Mouse (Mus musculus): Measurements from ENCODE around the gene Ghrh. TPM values are rescaled to one million over a fixed set of nuclear protein-coding genes. Genes with fewer than 3 reads are reported as not detected.
A peak's percentile ranks its signal among the peaks of the same experiment; 100 is the strongest.

Gene Ghrh
- total RNA-seq, 2 experiments from 2014 or later: not detected

DNA sequence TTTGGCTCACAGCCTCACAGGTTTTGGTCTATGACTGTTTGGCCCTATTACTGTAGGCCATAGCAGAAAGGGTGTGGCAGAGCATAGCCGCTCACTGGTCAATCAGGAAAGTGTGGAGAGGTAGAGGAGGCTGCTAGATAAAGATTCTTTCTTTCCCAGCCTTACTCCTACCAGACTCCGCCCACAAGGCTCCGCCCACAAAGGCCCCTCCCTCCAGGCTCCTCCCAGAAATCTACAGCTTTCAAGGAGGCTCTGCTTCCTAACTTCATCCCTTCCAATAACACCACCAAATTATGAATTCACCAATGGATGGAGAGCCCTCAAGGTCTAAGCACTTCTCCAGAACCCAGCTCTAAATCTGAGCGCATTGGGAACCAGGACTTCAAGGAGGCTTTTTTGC, 5.9 kb upstream of the Ghrh start:
- intact Hi-C loops (cut with DNase I): no loop called here
- no peak for DNase-seq

GRCm38 (mm10) chr2:157349121-157349778, 1.9 kb upstream of the Ghrh start:
- DNase-seq: no peak
- intact Hi-C loops (cut with DNase I): no loop called here

- intact Hi-C loops (cut with DNase I): loop anchor here (1.0 kb wide), 1 partner anchor 114 kb away; no protein-coding TSS in a partner anchor
- DNase-seq: no peak
Measured at GRCm38 (mm10) chr2:157343337-157343736, 4.0 kb downstream of the Ghrh start.

- intact Hi-C loops (cut with DNase I): no loop called here
- no peak for DNase-seq
Measured at GRCm38 (mm10) chr2:157342328-157342926, 4.9 kb downstream of the Ghrh start.

GRCm38 (mm10) chr2:157341554-157342270, 5.6 kb downstream of the Ghrh start:
- intact Hi-C loops (cut with DNase I): loop anchor here (2.0 kb wide), 1 partner anchor 231 kb away; no protein-coding TSS in a partner anchor
- peak; percentile 49 to 57 for DNase-seq

DNA sequence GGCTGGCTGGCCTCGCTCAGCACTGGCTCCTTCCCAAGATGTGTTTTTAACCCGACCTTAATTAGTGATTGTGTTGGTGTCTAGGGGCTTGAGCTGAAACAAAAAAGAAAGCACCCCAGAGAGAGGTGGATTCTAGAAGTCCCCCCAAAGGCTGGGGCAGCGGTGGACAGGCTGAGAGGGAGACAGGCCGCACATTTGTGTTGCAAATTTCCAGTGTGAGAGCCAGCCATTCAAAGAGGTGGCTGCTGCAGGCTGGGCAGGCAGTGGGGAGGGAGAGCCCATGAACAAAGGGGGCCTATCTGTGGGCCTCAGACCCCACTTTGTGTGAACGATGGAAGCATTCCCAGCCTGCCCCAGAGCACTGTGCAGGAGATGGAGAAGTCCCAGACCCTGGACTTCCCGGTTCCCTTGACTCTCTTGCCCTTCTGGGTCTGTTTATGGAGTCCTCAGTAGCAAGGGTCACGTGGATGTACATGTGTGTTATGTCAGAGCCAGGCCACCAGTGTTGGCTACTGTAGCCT, 7.0 kb downstream of the Ghrh start:
- DNase-seq: no peak
- intact Hi-C loops (cut with DNase I): loop anchor here (2.0 kb wide), 1 partner anchor 233 kb away; no protein-coding TSS in a partner anchor

- intact Hi-C loops (cut with DNase I): loop anchor here (2.0 kb wide), 1 partner anchor 51 kb away; no protein-coding TSS in a partner anchor
Measured at GRCm38 (mm10) chr2:157339532-157339931, 7.8 kb downstream of the Ghrh start.

GRCm38 (mm10) chr2:157338663-157339062, 8.6 kb downstream of the Ghrh start:
- intact Hi-C loops (cut with DNase I): loop anchor here (2.0 kb wide), 1 partner anchor 50 kb away; no protein-coding TSS in a partner anchor
- DNase-seq: peak; percentile 54 to 58

More at GRCm38 (mm10) chr2:157339532-157339931, 7.8 kb downstream of the Ghrh start:
- no peak for DNase-seq

DNA sequence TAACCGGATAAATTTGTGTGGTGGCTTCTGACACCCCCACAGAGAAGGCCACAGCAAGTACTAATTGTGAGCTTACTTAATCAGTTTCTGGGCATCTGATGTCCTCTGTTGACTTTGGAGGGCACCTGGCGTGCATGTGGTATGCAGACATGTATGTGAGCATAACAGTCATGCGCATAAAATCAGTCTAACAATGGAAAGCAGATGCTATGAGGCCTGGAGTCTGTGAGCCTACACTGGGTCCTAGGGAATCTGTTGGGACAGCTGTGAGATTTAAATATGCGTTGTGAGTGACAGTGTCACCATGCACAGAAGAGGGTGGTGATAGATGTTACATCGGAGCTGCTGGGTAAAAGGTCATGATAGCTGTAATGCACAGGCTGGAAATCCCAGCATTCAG, 15.2 kb downstream of the Ghrh start:
- no peak for DNase-seq
- intact Hi-C loops (cut with DNase I): no loop called here

GRCm38 (mm10) chr2:157328570-157328969, 18.7 kb downstream of the Ghrh start:
- no peak for DNase-seq
- intact Hi-C loops (cut with DNase I): no loop called here

GRCm38 (mm10) chr2:157328106-157328505, 19.2 kb downstream of the Ghrh start:
- intact Hi-C loops (cut with DNase I): no loop called here
- DNase-seq: no peak

DNA sequence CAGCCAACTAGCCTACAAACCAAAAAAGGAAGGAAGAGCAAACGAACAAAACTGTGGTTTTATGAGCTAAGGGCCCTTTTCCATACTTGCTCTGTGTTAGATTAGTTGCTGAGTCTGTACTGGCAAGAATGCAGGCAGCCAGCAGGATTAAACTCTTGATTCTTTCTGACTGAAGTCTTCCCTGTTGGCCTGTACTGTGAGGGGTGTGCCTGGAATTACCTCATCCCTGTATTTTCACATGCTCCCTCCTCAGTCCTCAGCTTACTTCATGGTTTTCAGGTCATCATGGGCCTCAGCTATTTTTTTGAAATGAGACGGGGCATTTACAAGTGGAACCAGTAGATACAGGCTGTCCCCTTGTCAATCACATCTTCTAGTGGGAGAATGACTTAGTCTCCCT, 22.1 kb downstream of the Ghrh start:
- DNase-seq: no peak

DNA sequence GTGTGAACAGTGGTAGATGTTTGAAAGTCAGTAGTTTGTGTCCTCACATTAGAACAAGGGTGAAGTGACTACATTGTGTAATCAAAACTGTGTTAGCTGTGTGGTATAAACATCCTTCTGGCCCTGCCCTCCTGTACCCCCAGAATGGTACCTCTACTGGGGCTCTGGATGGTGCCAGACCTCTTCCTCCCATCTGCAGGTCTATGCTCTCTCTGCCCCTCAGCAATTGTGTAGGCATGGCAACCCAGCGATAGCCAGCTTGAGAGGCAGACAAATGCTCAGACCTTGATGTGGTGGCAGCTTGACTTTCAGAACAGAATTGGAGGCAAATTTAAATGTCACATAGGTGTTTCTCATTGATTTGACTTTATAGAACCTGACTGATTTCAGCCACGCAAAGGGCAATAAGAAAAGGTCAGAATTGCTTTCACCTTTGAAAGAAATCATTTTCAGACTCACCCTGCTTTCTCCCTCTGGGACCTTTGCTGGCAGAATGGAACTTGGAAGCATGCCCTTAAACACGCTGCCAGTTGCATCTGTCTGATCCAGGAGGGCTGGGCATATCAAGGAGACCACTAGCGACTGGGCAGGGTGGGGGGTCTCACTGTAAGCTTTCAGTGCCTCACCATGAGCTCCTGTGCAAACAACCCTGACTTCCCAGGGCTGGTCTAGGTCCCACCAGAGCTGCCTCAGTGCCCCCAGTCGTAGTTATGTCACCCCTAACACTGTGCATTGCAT, 25.1 kb downstream of the Ghrh start:
- DNase-seq: no peak
- intact Hi-C loops (cut with DNase I): no loop called here

More for the DNA sequence above, 22.1 kb downstream of the Ghrh start:
- intact Hi-C loops (cut with DNase I): no loop called here

DNA sequence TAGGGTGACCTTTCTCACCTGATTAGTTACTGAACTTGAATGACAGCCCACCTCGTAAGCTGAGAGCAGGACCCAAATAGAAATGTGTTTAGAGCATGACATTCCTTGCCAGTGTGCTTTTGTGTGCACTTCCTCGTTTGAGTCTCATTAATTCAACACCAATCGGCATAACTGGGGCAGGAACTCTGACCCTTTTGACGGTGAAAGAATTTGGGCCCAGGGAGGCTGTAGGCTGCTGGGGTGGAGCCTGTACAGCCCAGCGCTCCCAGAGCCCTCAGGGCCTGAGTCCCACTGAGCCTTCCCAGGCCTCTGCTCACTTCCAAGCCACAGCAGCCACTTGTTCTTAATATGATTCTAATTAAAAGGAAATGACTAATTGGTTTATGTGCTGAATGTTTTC, 26.4 kb downstream of the Ghrh start:
- no peak for DNase-seq
- intact Hi-C loops (cut with DNase I): no loop called here

DNA sequence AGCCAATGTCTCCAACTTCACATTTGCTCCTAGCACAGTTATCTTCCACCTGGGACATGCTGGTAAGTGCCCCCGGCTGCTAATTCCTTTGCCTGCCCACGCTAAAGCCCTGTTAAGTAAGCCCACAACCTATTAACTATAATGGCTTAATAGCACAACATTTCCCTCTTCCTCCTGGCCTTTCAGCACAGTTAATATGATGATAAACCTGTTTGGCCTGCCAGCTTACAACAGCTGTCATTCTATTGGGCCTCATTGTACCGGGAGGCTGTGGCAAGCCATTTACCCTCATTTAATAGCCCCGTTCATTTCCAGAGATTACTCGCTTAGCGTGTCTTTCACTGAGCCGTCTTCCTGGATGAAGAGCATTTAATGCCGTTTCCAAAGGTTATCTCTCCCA, 27.2 kb downstream of the Ghrh start:
- intact Hi-C loops (cut with DNase I): no loop called here
- DNase-seq: no peak

- intact Hi-C loops (cut with DNase I): no loop called here
- no peak for DNase-seq
Measured at GRCm38 (mm10) chr2:157317220-157317619, 30.1 kb downstream of the Ghrh start.

DNA sequence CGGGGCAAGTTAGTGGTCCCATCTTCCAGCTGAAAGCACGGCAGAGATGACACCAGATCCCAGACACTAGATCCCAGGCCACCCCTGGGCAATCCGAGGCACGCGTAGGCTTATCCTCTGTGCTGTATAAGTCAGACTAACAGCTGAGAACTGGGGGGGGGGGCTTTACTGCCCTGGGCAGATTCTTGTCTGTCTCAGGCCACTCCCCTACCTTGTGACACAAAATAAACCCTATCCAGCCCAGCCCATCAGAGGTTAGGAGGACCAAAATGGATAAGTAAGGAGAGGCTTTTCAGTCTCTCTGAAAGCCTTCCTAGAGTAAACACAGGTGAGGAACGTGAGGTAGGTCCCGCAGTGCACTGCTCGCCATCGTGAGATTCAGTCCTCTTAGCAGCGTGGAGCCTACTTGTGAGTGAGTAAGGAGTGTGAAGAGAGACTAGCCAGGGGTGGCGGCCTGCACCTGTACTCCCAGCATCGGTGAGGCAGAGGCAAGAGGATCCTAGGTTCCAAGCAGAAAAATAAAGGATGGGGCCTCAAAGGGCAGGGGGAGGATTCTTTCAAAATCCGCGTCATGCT, 30.9 kb downstream of the Ghrh start:
- intact Hi-C loops (cut with DNase I): no loop called here
- no peak for DNase-seq

DNA sequence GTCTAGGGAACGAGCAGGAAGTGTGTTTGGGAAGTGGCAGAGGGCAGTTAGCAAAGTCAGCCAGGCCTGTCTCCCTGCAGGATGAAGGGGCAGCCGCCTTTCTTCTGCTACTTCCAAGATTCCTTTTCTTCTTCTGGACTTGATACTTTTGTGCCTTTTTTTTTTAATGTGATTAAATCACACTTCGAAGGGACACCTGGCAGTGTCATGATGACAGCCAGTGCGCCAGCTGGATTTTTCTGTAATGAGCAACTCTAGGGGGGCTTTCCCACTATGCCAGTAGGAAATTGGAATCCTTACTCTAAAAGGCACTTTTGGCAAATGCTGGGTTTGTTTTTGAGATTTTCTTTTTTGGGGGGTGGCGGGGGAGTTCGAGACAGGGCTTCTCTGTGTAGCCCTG, 31.8 kb downstream of the Ghrh start:
- intact Hi-C loops (cut with DNase I): no loop called here
- DNase-seq: no peak

DNA sequence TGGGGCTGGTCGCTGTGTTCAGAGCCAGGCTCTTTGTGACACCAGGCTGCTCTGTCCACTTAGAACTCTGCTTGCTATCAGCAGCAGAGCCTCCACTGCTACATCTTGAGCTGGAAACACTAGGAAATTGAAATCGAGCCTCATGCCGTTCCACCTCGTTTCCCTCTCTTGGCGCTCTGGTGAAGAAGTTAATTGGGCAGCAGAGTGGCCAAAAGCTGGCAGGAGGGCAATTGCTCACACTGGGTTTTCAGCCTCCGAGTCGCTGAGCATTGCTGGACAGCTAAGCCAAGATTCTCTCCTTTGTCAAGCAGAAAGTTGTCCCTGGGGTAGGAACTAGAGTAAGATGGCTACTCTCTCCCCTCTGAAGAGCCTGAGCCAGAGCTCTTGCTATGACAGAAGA, 33.0 kb downstream of the Ghrh start:
- intact Hi-C loops (cut with DNase I): no loop called here
- no peak for DNase-seq

- DNase-seq: no peak
- intact Hi-C loops (cut with DNase I): no loop called here
Measured at GRCm38 (mm10) chr2:157313718-157314117, 33.6 kb downstream of the Ghrh start.

Data from gastrocnemius, postnatal 36 days (tissue).